Mouse (Mus musculus) hindbrain, embryonic 10.5 days (tissue): ENCODE measurements around the gene Fbxo42. TPM values are rescaled to one million over a fixed set of nuclear protein-coding genes. Genes with fewer than 3 reads are reported as not detected.
A peak's percentile ranks its signal among the peaks of the same experiment; 100 is the strongest.

Experiments
- DNase-seq: peaks from one replicate; pipeline ENCODE4 v3.0.0-alpha.2; 2017; ENCODE audit warnings: low spot score
- H3K27ac ChIP-seq: fragments of 300-500 bp; sonication (generic); 2 replicates; pipeline ENCODE4 v1.5.1; 2016; ENCODE audit warnings: mild to moderate bottlenecking, moderate library complexity
- H3K27me3 ChIP-seq: fragments of 300-500 bp; sonication (generic); 2 replicates; pipeline ENCODE4 v1.6.1; 2016; ENCODE audit warnings: mild to moderate bottlenecking; ENCODE audit not compliant: poor library complexity, insufficient read depth, severe bottlenecking
- H3K36me3 ChIP-seq: fragments of 300-500 bp; sonication (generic); 2 replicates; pipeline ENCODE4 v1.6.1; 2016; ENCODE audit warnings: mild to moderate bottlenecking, moderate library complexity
- H3K4me1 ChIP-seq: fragments of 300-500 bp; sonication (generic); replicated peaks from 2 replicates; pipeline ENCODE4 v1.6.1; 2016; ENCODE audit warnings: mild to moderate bottlenecking
- H3K4me3 ChIP-seq: fragments of 300-500 bp; sonication (generic); 2 replicates; pipeline ENCODE4 v1.5.1; 2016; ENCODE audit warnings: mild to moderate bottlenecking, moderate library complexity
- H3K9me3 ChIP-seq: fragments of 300-500 bp; sonication (generic); 2 replicates; pipeline ENCODE4 v1.6.1; 2016; ENCODE audit warnings: mild to moderate bottlenecking, moderate library complexity
- WGBS: fragments of 180-500 bp; shearing (Covaris S2); methylation state at CpG from one replicate; pipeline ENCODE4 v1.1.7; 2016; 5-methylcytosine and 5-hydroxymethylcytosine counted together
- polyA plus RNA-seq: library from polyadenylated mRNA; unstranded; fragments of >200 nt; fragmentation: Nextera tagmentation; extraction: Ambion mirVana; gene quantifications from 2 replicates; pipeline ENCODE4 v1.2.1, GENCODE M21; 2016

Gene Fbxo42
- polyA plus RNA-seq, 1 experiment from 2014 or later: 24.5 TPM

GRCm38 (mm10) chr4:141213342-141213741 lies 65.6 kb downstream of the Fbxo42 start:
- no peaks in the 10 kb centered on the region for H3K27me3 ChIP-seq
- H3K9me3 ChIP-seq: 0 out of 2 replicates have a peak, but pooled peaks cover 4% of the 10 kb centered on the region
- H3K4me3 ChIP-seq: peak overlapping the region; percentile 56
- peak; percentile 10 for DNase-seq
- H3K27ac ChIP-seq: peak overlapping the region; percentile 86
- WGBS: 44% methylated on average over 2 of the region's 2 CpGs
- H3K36me3 ChIP-seq: peaks cover 7% of the 10 kb centered on the region; the same call in 1 of the 2 replicates
- H3K4me1 ChIP-seq: peaks cover 24% of the 10 kb centered on the region

GRCm38 (mm10) chr4:141213770-141214336 lies 66.1 kb downstream of the Fbxo42 start, which contains the start of gene Rsg1:
Gene Rsg1, plus strand, starts transcription at chr4:141213956.
- H3K4me3 ChIP-seq: peak within 1 kb of the TSS; percentile 56
- WGBS: under 1% methylated on average over 24 of the region's 24 CpGs
- H3K36me3 ChIP-seq: peaks cover 8% of the 10 kb centered on the region; the same call in 1 of the 2 replicates
- H3K27ac ChIP-seq: peak within 1 kb of the TSS; percentile 86
- H3K9me3 ChIP-seq: 0 out of 2 replicates have a peak, but pooled peaks cover 4% of the 10 kb centered on the region
- peaks cover 28% of the 10 kb centered on the region for H3K4me1 ChIP-seq
- peak; percentile 97 for DNase-seq
- H3K27me3 ChIP-seq: no peaks in the 10 kb centered on the region

- DNase-seq: peak; percentile 46
- Histone ChIP-seq H3K4me1 (peaks cover 31% of the 10 kb centered on the region), H3K9me3 (0 out of 2 replicates have a peak, but pooled peaks cover 4% of the 10 kb centered on the region), H3K4me3 (peak overlapping the region; percentile 56), H3K27ac (peak overlapping the region; percentile 86), H3K36me3 (peaks cover 8% of the 10 kb centered on the region; the same call in 1 of the 2 replicates), H3K27me3 (no peaks in the 10 kb centered on the region)
- 2% methylated on average over 16 of the region's 16 CpGs for WGBS
Observed at GRCm38 (mm10) chr4:141214337-141214851, 66.7 kb downstream of the Fbxo42 start.

- no peak overlapping the region for H3K27ac ChIP-seq
- no peaks in the 10 kb centered on the region for H3K9me3 ChIP-seq
- 91% methylated on average over 20 of the region's 20 CpGs for WGBS
- H3K27me3 ChIP-seq: no peaks in the 10 kb centered on the region
- peaks cover 10% of the 10 kb centered on the region for H3K4me1 ChIP-seq
- DNase-seq: no peak
- peaks cover 21% of the 10 kb centered on the region for H3K36me3 ChIP-seq
- no peak overlapping the region for H3K4me3 ChIP-seq
Observed at GRCm38 (mm10) chr4:141219583-141220213, 72.0 kb downstream of the Fbxo42 start.

GRCm38 (mm10) chr4:141221848-141222247 lies 74.1 kb downstream of the Fbxo42 start:
- H3K4me1 ChIP-seq: peaks cover 7% of the 10 kb centered on the region; the same call in 1 of the 2 replicates
- 71% methylated on average over 2 of the region's 2 CpGs for WGBS
- H3K36me3 ChIP-seq: peaks cover 21% of the 10 kb centered on the region
- no peaks in the 10 kb centered on the region for H3K9me3 ChIP-seq
- no peaks in the 10 kb centered on the region for H3K27me3 ChIP-seq
- no peak overlapping the region for H3K27ac ChIP-seq
- H3K4me3 ChIP-seq: no peak overlapping the region
- DNase-seq: no peak

- H3K4me1 ChIP-seq: peaks cover 7% of the 10 kb centered on the region; the same call in 1 of the 2 replicates
- WGBS: 90% methylated on average over 5 of the region's 5 CpGs
Observed at GRCm38 (mm10) chr4:141222752-141223151, 75.0 kb downstream of the Fbxo42 start.

GRCm38 (mm10) chr4:141228687-141229086 lies 81.0 kb downstream of the Fbxo42 start:
- 90% methylated on average over 7 of the region's 7 CpGs for WGBS
- H3K4me1 ChIP-seq: no peaks in the 10 kb centered on the region
- H3K9me3 ChIP-seq: no peaks in the 10 kb centered on the region
- H3K27me3 ChIP-seq: no peaks in the 10 kb centered on the region
- H3K27ac ChIP-seq: no peak overlapping the region
- no peak for DNase-seq
- no peak overlapping the region for H3K4me3 ChIP-seq
- H3K36me3 ChIP-seq: no peaks in the 10 kb centered on the region

More at GRCm38 (mm10) chr4:141222752-141223151, 75.0 kb downstream of the Fbxo42 start:
- DNase-seq: no peak
- Histone ChIP-seq H3K27me3 (no peaks in the 10 kb centered on the region), H3K9me3 (no peaks in the 10 kb centered on the region), H3K36me3 (peaks cover 20% of the 10 kb centered on the region), H3K27ac (no peak overlapping the region), H3K4me3 (no peak overlapping the region)

GRCm38 (mm10) chr4:141233196-141233595 lies 85.5 kb downstream of the Fbxo42 start:
- Histone ChIP-seq H3K4me1 (no peaks in the 10 kb centered on the region), H3K27me3 (peaks cover 25% of the 10 kb centered on the region), H3K36me3 (no peaks in the 10 kb centered on the region), H3K4me3 (no peak overlapping the region), H3K9me3 (no peaks in the 10 kb centered on the region), H3K27ac (no peak overlapping the region)
- WGBS: 92% methylated on average over 4 of the region's 4 CpGs
- DNase-seq: no peak

GRCm38 (mm10) chr4:141235537-141236111 lies 87.9 kb downstream of the Fbxo42 start:
- H3K9me3 ChIP-seq: no peaks in the 10 kb centered on the region
- no peak overlapping the region for H3K27ac ChIP-seq
- H3K4me3 ChIP-seq: no peak overlapping the region
- no peaks in the 10 kb centered on the region for H3K36me3 ChIP-seq
- no peak for DNase-seq
- H3K4me1 ChIP-seq: peaks cover 21% of the 10 kb centered on the region
- peaks cover 49% of the 10 kb centered on the region for H3K27me3 ChIP-seq
- 74% methylated on average over 6 of the region's 6 CpGs for WGBS

GRCm38 (mm10) chr4:141236856-141237255 lies 89.1 kb downstream of the Fbxo42 start:
- Histone ChIP-seq H3K27ac (no peak overlapping the region), H3K27me3 (peaks cover 61% of the 10 kb centered on the region), H3K36me3 (no peaks in the 10 kb centered on the region), H3K4me1 (peaks cover 33% of the 10 kb centered on the region), H3K4me3 (no peak overlapping the region), H3K9me3 (no peaks in the 10 kb centered on the region)
- 75% methylated on average over 3 of the region's 3 CpGs for WGBS
- DNase-seq: no peak

- H3K9me3 ChIP-seq: no peaks in the 10 kb centered on the region
- peaks cover 48% of the 10 kb centered on the region for H3K4me1 ChIP-seq
- peak overlapping the region; percentile 68 for H3K27ac ChIP-seq
- H3K36me3 ChIP-seq: no peaks in the 10 kb centered on the region
- WGBS: 4% methylated on average over 20 of the region's 20 CpGs
- no peak for DNase-seq
- H3K4me3 ChIP-seq: peak overlapping the region; percentile 52
- peaks cover 80% of the 10 kb centered on the region for H3K27me3 ChIP-seq
Observed at GRCm38 (mm10) chr4:141238492-141239387, 91.0 kb downstream of the Fbxo42 start.
